Mouse (Mus musculus) neutrophil, adult 5-6 weeks (primary cell): ENCODE data around the gene Ube2cbp. TPM values are rescaled to one million over a fixed set of nuclear protein-coding genes. Genes with fewer than 3 reads are reported as not detected.

ENCODE experiments used
- ATAC-seq: fragments of 151-379, 151-347 bp; 2 replicates; pipeline ENCODE4 v1.8.0; 2017; ENCODE audit warnings: mild to moderate bottlenecking, moderate TSS enrichment; ENCODE audit not compliant: insufficient number of reproducible peaks, poor library complexity, low FRiP score, severe bottlenecking; ENCODE audit errors: extremely low read depth
- total RNA-seq: library from RNA; stranded (forward); fragments of 200-1000 nt; gene quantifications from 2 replicates; pipeline ENCODE4 v1.2.3, GENCODE M21; 2017

Ube2cbp gene
- total RNA-seq, 1 experiment from 2014 or later, result 2.1 TPM

DNA sequence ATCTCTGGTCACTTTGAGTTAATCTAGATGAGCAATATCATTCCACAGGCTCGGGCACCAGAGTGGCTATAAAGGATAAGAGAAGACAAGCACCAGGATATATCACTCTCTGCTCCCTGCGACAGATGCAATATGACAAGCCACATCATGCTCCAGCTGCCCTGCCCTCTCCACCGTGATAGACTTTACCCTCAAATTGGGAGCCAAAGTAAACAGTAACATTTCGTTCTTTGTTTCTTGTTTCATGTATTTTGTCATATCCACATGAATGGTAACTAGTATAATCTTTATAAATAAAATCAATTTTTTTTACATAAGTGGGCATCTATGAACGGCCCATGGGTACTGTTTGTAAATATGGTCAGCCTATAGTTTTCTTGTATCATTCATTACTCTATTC is 195.2 kb downstream of the Ube2cbp start:
- no peak for ATAC-seq

DNA sequence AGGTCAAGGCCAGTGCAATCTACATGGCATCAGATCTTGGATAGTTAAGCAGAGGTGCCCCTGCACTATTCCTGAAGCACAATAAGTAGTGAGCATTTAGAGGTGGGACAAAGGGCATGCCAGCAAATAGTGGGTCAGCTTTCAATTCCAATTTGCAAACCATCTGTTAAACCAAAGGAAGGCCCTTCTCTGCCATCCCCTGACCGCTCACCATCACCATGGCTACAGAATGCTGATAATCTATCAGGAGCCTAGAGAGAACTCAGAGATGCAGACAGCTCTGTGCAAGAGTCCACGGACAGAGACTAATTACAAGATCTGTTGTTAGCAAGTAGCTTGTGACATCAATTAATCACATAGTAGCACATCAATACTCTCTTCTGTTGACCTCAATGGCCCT is 198.1 kb downstream of the Ube2cbp start:
- ATAC-seq, result no peak

Other genes with a start within 250 kb of the Ube2cbp start
- gene Dop1a, start 2.2 kb upstream of the Ube2cbp start, total RNA-seq, result 57.0 and 57.7 TPM in 2 replicates
- 9.9 and 11.2 TPM in 2 replicates for gene Pgm3, start 106.9 kb upstream of the Ube2cbp start, total RNA-seq
- gene Rwdd2a, start 107.0 kb upstream of the Ube2cbp start, total RNA-seq, result 4.0 and 6.3 TPM in 2 replicates
- not detected in 2 replicates for gene Me1, start 231.0 kb upstream of the Ube2cbp start, total RNA-seq